Mouse (Mus musculus) midbrain, embryonic 14.5 days (tissue): ENCODE data around the gene Hcn2. TPM values are rescaled to one million over a fixed set of nuclear protein-coding genes. Genes with fewer than 3 reads are reported as not detected.

ENCODE experiments used
- ATAC-seq: fragments of 200-750 bp; cut with Nextera tagmentation; 2 replicates; pipeline ENCODE4 v1.8.0; 2017; ENCODE audit warnings: moderate number of reproducible peaks, moderate library complexity; ENCODE audit not compliant: low FRiP score, low TSS enrichment
- DNase-seq: peaks from one replicate; pipeline ENCODE4 v3.0.0-alpha.2; 2015
- H3K27ac ChIP-seq: fragments of 300-500 bp; sonication (generic); replicated peaks from 2 replicates; pipeline ENCODE4 v1.5.1; 2014; ENCODE audit warnings: mild to moderate bottlenecking, low read depth, low read length, moderate library complexity
- H3K27me3 ChIP-seq: fragments of 300-500 bp; sonication (generic); 2 replicates; pipeline ENCODE4 v1.6.1; 2014; ENCODE audit warnings: low read length, control low read depth, mixed read lengths; ENCODE audit not compliant: control insufficient read depth, insufficient read depth
- H3K36me3 ChIP-seq: fragments of 300-500 bp; sonication (generic); 2 replicates; pipeline ENCODE4 v1.6.1; 2014; ENCODE audit warnings: low read length, control low read depth; ENCODE audit not compliant: control insufficient read depth, insufficient read depth
- H3K4me1 ChIP-seq: fragments of 300-500 bp; sonication (generic); 2 replicates; pipeline ENCODE4 v1.6.1; 2014; ENCODE audit warnings: mild to moderate bottlenecking, antibody characterized with exemption, low read length, control low read depth; ENCODE audit not compliant: control insufficient read depth, insufficient read depth
- H3K4me2 ChIP-seq: fragments of 300-500 bp; sonication (generic); 2 replicates; pipeline ENCODE4 v1.6.1; 2014; ENCODE audit warnings: mild to moderate bottlenecking, low read length, moderate library complexity
- H3K4me3 ChIP-seq: fragments of 300-500 bp; sonication (generic); replicated peaks from 2 replicates; pipeline ENCODE4 v1.5.1; 2014; ENCODE audit warnings: low read depth, low read length
- H3K9ac ChIP-seq: fragments of 300-500 bp; sonication (generic); replicated peaks from 2 replicates; pipeline ENCODE4 v1.6.1; 2014; ENCODE audit warnings: mild to moderate bottlenecking, low read length, moderate library complexity
- H3K9me3 ChIP-seq: fragments of 300-500 bp; sonication (generic); 2 replicates; pipeline ENCODE4 v1.6.1; 2016; ENCODE audit warnings: low read length, control low read depth, mixed read lengths; ENCODE audit not compliant: control insufficient read depth
- WGBS: fragments of 180-500 bp; shearing (Covaris S2); extraction: QIAGEN DNeasy Blood & Tissue Kit; methylation state at CpG from one replicate; pipeline ENCODE4 v1.1.7; 2014; 5-methylcytosine and 5-hydroxymethylcytosine counted together
- polyA plus RNA-seq: library from polyadenylated mRNA; unstranded; fragments of >200 nt; fragmentation: Nextera tagmentation; extraction: Ambion mirVana; gene quantifications from 2 replicates; pipeline ENCODE4 v1.2.1, GENCODE M21; 2014

Gene Hcn2
- polyA plus RNA-seq, 1 experiment from 2014 or later, result 0.89 TPM

GRCm38 (mm10) chr10:79673054-79673453 is 43.4 kb upstream of the Hcn2 start:
- Histone ChIP-seq H3K4me1 (peaks cover 15% of the 10 kb centered on the region), H3K4me2 (no peak overlapping the region), H3K9me3 (no peaks in the 10 kb centered on the region), H3K4me3 (no peak overlapping the region), H3K27ac (no peak overlapping the region), H3K27me3 (no peaks in the 10 kb centered on the region), H3K9ac (no peak overlapping the region), H3K36me3 (peaks cover 16% of the 10 kb centered on the region)
- DNase-seq (no peak), ATAC-seq (no peak)
- 91% methylated on average over 3 of the region's 3 CpGs for WGBS

- 48% methylated on average over 44 of the region's 44 CpGs for WGBS
- no peak overlapping the region for H3K9ac ChIP-seq
- H3K4me2 ChIP-seq, result no peak overlapping the region
- H3K36me3 ChIP-seq, result peaks cover 16% of the 10 kb centered on the region
- H3K9me3 ChIP-seq, result no peaks in the 10 kb centered on the region
- peaks cover 7% of the 10 kb centered on the region for H3K4me1 ChIP-seq
- no peak overlapping the region for H3K4me3 ChIP-seq
- no peak for ATAC-seq
- H3K27me3 ChIP-seq, result no peaks in the 10 kb centered on the region
- no peak for DNase-seq
- H3K27ac ChIP-seq, result no peak overlapping the region
These were observed 40.9 kb upstream of the Hcn2 start for GRCm38 (mm10) chr10:79675346-79676035.

- H3K4me2 ChIP-seq, result peak overlapping the region; percentile 61
- H3K9ac ChIP-seq, result peak overlapping the region; percentile 54
- H3K4me1 ChIP-seq, result peaks cover 18% of the 10 kb centered on the region
- H3K4me3 ChIP-seq, result peak overlapping the region; percentile 75
- peak overlapping the region; percentile 86 for H3K27ac ChIP-seq
- no peaks in the 10 kb centered on the region for H3K27me3 ChIP-seq
- ATAC-seq (peak; percentile 13), DNase-seq (peak; percentile 15)
- peaks cover 22% of the 10 kb centered on the region for H3K36me3 ChIP-seq
- WGBS, result 39% methylated on average over 11 of the region's 11 CpGs
- no peaks in the 10 kb centered on the region for H3K9me3 ChIP-seq
These were observed 35.6 kb upstream of the Hcn2 start for GRCm38 (mm10) chr10:79680606-79681495.

- peak within 1 kb of the TSS; percentile 72 for H3K9ac ChIP-seq
- under 1% methylated on average over 73 of the region's 84 CpGs for WGBS
- H3K36me3 ChIP-seq, result peaks cover 26% of the 10 kb centered on the region
- H3K9me3 ChIP-seq, result no peaks in the 10 kb centered on the region
- peak within 1 kb of the TSS; percentile 75 for H3K4me3 ChIP-seq
- peak within 1 kb of the TSS; percentile 90 for H3K4me2 ChIP-seq
- H3K27me3 ChIP-seq, result no peaks in the 10 kb centered on the region
- H3K4me1 ChIP-seq, result peaks cover 18% of the 10 kb centered on the region
- DNase-seq (peak; percentile 100), ATAC-seq (peak; percentile 95)
- H3K27ac ChIP-seq, result peak within 1 kb of the TSS; percentile 86
These were observed 34.7 kb upstream of the Hcn2 start, which contains the start of gene Cdc34 for GRCm38 (mm10) chr10:79681591-79682245. TSS of gene Cdc34 (plus strand) at chr10:79682195.

GRCm38 (mm10) chr10:79682551-79682915 is 33.9 kb upstream of the Hcn2 start:
- H3K27me3 ChIP-seq, result no peaks in the 10 kb centered on the region
- H3K4me1 ChIP-seq, result peaks cover 18% of the 10 kb centered on the region
- peak overlapping the region; percentile 75 for H3K4me3 ChIP-seq
- peaks cover 34% of the 10 kb centered on the region for H3K36me3 ChIP-seq
- DNase-seq (peak; percentile 26), ATAC-seq (0 out of 2 replicates have a peak, but pooled peaks have one; percentile 1)
- H3K9me3 ChIP-seq, result no peaks in the 10 kb centered on the region
- H3K4me2 ChIP-seq, result peak overlapping the region; percentile 90
- WGBS, result 0% methylated on average over 10 of the region's 10 CpGs
- H3K9ac ChIP-seq, result peak overlapping the region; percentile 72
- H3K27ac ChIP-seq, result 0 out of 2 replicates have a peak overlapping the region, but pooled peaks have one; percentile 3

DNA sequence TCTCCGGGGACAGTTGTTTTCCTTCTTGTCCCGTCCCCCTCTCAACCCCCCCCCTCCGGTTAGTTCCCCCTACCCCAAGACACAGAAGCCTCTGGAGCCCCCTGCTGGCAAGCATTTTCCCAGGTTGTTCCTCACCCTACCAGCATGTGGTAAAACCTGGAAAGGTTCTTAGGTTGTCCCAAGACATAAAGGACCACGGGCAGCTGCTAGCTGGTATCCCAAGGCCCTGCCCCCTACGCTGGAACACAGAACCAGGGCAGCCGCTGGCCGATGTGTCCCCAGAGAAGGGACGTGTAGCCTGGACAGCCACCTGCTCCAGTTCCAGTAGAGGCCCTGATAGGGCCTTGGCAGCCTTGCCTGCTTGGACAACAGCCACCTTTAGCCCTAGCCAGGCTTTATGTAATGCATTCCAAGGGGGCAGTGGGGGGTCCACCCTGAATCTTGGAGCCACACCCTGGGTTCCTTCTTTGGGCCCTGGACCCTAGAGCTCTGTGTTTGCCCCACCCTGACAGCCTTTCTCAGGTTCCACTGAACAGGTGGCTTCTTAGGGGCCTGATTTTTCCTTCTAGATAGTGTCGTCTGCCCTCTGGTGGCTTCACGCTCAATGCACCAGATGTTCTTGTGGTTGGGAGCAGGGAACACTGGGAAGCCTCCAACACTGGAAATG is 33.4 kb upstream of the Hcn2 start:
- ATAC-seq, result peak; percentile 2; the same call in 1 of the 2 replicates
- Histone ChIP-seq H3K27ac (0 out of 2 replicates have a peak overlapping the region, but pooled peaks have one; percentile 3), H3K4me1 (peaks cover 18% of the 10 kb centered on the region), H3K9me3 (no peaks in the 10 kb centered on the region), H3K9ac (peak overlapping the region; percentile 72), H3K27me3 (no peaks in the 10 kb centered on the region), H3K4me2 (peak overlapping the region; percentile 90), H3K4me3 (peak overlapping the region; percentile 75), H3K36me3 (peaks cover 39% of the 10 kb centered on the region)
- DNase-seq, result peak; percentile 49
- 6% methylated on average over 10 of the region's 10 CpGs for WGBS

DNA sequence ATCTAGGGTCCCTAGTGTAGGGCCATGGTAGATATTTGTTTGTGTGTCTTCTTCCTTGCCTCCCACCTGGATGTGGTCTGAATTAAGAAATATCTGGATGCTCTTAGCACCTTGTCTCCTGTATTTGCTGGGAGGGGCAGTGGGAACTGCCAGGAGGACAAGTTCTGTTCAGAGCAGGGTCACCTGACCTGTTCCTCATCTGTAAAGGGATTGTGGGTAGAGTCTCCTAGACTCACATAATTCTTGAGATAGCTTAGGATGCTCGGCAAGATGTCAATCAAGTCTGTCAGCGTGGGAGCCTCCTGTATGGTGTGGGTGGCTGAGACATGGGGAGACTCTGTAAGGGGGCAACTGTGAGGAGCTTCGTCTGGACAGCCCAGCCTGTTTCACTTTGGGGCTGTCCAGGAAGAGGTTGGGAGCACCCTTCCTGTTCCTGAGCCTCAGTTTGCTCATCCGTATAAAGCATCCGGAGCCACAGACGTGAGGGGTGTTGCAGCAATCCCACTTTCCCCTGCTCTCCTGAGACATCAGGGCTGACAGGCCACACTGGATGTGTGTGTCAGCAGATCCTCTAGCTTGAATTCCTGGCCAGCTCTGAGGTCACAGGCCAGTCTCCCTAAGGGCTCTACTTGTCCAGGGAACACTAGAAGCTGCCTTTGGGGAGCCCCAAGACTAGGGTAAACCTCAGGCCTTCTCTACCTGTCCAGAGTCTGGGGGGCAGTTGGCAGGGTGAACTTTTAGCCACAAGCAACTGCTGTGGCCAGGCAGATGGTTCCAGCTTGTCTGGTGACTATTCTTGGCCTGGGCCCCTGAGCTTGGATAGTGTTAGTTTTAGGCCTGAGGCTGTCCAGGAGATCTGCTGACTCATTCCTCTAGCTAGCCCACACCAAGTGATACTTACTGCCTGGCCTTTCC is 32.5 kb upstream of the Hcn2 start:
- peaks cover 49% of the 10 kb centered on the region for H3K36me3 ChIP-seq
- H3K27me3 ChIP-seq, result no peaks in the 10 kb centered on the region
- no peaks in the 10 kb centered on the region for H3K9me3 ChIP-seq
- H3K4me3 ChIP-seq, result peak overlapping the region; percentile 75
- no peak overlapping the region for H3K27ac ChIP-seq
- DNase-seq, result no peak
- no peak for ATAC-seq
- WGBS, result 90% methylated on average over 6 of the region's 6 CpGs
- peak overlapping the region; percentile 90 for H3K4me2 ChIP-seq
- H3K4me1 ChIP-seq, result peaks cover 18% of the 10 kb centered on the region
- H3K9ac ChIP-seq, result no peak overlapping the region
